Mouse (Mus musculus) gastrocnemius, postnatal 14 days (tissue): ENCODE results near the gene Gtf2a1. TPM values are rescaled to one million over a fixed set of nuclear protein-coding genes. Genes with fewer than 3 reads are reported as not detected.

Experiments
- total RNA-seq, 2 experiments: library from RNA; stranded (reverse); gene quantifications; 2 replicates each; pipeline ENCODE4 v1.2.3; 2021

Gene Gtf2a1
- total RNA-seq, 2 experiments from 2014 or later: 19.1 to 20.2 TPM

Other genes with a start within 250 kb of the Gtf2a1 start
- 1 to 10 TPM; 1.4 to 1.6 TPM for gene Cep128, start 206.1 kb downstream of the Gtf2a1 start, total RNA-seq
- 1 to 10 TPM in 1 of 2 experiments, under 1 TPM in 1; 0.40 to 1.0 TPM for gene Tshr, start 205.9 kb downstream of the Gtf2a1 start, total RNA-seq
- 10 to 100 TPM; 29.0 to 32.3 TPM for gene Ston2, start 197.9 kb upstream of the Gtf2a1 start, total RNA-seq